Mouse (Mus musculus) frontal cortex, adult 2 months (tissue): ENCODE results near the gene Tns4. TPM values are rescaled to one million over a fixed set of nuclear protein-coding genes. Genes with fewer than 3 reads are reported as not detected.

Experiments
- DNase-seq, 2 experiments: peaks; one replicate each; pipeline ENCODE4 v3.0.0; 2022; ENCODE audit warnings: low spot score in 1 of 2; ENCODE audit errors: extremely low spot score in 1 of 2
- polyA plus RNA-seq: library from polyadenylated mRNA; depleted of rRNA; stranded (reverse); fragments of >200 nt; gene quantifications from 2 replicates; pipeline ENCODE4 v1.2.3, GENCODE M21; 2012

Gene Tns4
- polyA plus RNA-seq, 1 experiment, result 0.34 TPM

DNA sequence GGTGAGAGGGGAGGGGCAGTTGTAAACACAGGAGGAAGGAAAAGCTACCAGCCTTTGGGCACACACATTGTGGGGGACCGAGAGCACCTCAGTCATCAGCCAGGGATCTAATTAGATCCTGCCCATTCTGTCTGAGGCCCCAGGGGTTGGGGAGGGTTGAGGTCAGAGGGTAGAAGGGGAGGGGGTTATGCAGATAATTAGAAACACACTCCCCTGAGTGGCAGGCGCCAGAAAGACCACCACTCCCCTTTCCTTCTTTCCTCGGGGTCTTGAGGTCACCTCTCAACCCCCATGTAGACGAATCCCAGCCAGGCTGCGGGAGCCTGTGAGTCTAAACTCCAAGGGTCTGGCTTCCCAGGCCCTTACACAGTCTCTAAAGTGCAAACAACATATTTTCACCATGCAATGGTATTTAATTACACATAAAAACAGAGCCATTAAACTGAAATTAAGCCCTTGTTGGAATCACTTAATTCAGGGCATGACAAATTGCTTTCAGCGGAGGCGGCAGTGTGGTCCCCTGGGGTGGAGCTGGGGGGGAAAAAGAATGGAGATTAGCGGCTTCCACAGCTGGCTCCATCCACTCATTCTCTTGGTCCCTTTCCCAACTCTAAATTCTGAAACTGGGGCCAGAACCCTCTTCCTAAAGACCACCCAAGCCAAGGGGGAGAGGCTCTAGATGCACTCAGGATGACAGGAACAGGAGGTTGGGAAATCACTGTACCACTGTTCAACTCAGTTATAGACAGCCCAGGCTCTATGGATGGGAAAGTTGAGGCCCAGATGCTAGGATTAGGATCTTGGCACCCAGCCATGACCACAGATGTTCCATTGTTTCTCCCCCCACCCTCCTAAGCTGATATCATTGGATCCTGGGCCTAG is 33.3 kb downstream of the Tns4 start:
- no peak for DNase-seq

DNA sequence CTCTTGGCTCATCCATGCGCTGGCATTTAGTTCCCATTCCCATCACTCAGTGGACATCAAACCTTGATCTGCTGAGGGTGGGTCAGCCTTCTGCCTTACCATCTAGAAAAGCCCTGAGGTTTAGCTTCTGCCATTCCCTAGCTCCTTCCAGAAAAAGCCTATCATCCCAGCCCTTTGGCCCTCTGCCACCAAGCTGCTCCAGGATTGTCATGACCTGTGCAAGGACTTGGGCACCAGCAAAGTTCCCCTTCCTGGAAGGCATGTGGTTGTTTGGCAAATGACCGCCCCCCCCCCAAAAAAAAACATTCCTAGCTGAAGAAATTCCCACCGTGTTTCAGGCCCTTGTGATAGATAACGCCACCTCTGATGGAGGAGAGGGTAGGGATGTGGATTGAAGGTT is 34.0 kb downstream of the Tns4 start:
- DNase-seq, result no peak

DNA sequence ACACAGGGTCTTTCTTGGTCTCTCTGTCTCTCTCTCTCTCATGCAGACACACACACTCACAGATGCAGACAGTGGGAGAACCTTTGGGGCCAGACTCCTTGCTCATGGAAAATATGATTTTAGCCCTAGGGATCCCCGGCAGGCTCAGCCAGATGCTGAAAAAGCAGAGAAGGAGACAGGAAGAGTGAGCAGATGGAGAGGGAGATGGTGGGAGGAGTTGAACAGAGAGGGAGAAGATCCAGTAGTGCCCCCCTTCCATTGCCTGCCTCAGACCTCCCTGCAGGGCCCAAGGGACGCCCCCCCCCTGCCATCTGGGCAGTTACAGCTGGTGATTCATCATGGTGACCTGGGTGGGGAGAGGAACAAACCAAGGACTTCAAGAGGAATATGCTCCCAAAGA is 41.5 kb downstream of the Tns4 start:
- DNase-seq, result peak in 1 of 2 experiments; percentile 43

DNA sequence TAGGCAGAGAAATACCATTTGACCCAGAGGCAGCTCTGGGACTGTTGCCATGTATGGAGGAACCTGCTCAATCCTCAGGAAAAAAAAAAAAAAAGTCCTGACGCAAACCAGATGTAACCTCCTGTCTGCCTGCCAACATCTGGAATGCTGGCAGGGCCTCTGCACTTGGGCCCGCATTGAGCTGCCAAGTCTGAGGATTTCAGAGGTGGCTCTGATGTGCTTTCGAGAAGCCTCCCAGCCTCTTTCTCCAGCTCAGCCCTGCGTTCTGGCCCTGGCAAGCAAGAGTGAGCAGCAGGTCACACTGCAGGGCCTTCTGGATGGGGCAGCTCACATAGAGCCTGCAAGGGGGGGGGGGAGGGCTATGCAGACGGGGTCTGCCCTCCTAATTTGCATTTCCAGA is 42.0 kb downstream of the Tns4 start:
- DNase-seq, result no peak

DNA sequence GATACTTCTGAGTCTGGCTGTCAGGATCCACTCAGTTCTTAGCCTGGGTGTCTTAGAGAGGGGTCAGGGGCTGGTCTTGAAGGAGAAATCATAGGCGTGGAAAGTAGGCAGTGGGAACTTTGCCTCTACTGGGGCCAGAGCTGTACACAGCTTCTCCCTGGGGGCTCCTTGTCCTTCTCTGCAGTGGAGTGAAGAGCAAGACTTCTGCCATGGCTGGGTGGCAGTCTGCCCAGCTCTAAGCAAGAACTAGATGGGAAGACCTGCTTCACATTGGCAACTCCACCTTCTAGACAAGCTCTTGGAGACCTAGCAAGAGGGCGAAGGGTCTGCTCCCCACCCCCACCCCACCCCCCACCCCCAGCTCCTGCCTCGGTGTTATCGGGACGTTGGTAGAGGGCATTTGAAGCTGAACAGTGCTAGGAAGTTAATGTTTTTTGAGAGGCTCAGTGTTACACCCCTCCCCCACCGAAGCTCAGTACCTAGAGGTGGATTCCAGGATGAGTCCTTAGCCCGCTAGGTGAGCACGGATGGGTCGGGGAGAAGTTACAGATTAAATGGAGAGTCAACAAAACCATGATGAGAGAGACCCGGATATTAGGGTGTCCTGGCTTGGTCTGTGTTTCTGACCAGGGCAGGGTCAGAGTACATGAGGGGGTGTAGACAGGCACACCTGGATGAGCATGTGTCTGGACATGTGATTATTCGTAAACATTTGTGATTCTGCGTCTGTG is 43.8 kb downstream of the Tns4 start:
- DNase-seq, result no peak

DNA sequence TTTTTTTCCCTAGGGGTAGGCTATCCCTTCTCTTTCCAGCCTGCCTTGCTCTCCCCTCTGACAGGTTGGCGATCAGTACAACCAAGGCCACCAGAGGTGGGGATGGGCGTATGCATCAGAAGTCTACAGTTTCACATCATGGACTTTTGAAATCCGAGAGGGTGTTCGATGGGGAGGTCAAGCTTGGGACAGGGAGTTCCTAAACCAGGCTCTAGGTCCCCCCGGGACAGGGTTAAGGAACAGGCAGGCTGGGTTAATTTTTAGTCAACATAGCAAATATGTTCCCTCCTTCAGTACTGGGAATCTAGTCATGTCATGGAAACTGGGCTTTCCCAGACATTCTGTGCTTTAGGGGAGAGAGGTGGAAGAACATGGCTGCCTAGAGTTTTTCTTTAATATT is 44.8 kb downstream of the Tns4 start:
- DNase-seq, result no peak

DNA sequence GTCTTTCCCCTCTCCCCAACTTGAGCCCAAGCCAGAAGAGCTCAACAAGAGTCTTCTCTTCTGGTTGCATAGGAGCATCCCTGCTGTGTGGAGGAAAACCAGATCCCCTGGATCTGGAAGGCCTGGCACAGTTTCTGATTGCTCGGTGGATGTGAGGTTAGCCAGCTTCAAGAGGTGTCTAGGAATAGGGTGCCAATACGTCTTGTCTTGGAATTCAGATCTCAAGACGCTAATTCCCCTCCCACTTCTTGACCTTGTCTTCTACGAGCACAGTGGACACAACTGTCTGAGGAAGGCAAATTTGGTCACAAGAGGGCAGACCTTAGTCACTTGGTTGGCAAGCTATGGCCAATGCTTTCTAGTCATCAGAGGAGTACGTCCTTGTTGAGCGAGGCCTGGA is 45.5 kb downstream of the Tns4 start:
- DNase-seq, result no peak

DNA sequence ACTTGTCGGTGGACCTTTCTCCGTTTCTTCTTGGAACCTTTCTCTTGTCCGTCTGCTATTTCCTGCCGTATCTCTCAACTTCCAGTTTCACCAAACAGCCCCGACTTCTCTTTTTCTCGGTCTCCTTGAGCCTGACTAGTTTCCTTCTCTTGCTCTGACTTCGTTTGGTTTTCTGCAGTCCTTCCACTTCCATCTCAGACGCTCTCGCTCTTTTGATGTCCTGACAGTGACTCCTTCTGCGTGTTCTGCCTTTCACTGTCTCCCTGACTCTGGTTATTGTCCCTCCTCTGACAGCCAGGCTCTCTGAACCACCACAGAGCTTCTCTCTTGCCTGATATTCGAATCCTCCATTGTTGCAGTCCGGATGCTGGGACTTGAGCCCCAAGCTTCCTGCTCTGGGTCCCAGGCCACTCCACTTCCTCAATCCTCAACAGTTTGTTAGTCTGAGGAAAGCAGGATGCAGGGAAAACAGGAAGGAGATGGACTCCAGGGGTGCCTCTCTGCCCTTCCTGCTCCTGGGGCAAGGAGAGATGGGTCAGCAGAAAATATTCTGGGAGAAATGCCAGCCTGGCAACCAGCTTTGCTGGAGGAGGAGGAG is 46.2 kb downstream of the Tns4 start:
- no peak for DNase-seq

DNA sequence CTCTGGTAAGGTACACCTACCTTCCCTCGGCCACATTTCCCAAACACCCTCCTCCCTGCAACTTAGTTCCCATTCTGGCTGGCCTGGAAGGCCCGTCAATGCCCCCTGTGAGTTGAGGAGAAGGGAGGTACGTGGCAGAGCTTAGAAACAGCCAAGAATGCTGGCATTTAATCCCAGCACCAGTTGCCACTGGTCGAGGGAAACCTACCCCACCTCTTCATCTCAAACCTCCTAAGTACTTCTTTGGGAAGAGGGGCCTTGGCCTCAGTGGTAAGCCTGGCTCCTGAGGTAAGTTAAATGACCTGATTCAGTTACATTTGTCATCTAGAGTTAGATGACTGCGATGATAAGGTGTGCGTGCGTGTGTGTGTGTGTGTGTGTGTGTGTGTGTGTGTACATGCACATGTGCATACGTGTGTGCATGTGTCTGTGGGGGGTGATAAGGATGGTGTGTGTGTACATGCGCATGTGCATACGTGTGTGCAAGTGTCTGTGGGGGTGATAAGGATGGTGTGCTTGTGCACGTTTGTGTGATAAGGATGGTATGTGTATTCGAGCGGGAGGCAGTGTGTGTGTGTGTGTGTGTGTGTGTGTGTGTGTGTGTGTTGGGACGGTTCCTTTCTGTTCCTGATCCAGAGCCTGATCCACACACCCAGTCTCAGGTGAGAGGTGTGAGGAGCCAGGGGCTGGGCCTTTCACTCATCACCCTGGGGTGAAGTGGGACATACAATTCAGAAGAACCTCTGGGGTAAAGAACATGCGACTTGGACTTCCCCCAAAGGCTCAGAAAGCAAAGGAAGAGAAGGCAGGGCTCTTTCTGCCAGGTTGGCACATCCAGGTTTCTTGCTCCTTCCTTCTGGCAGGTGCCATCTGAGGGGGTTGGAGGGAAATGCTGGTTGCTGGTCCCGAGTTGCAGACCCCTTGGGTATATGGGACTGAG is 47.0 kb downstream of the Tns4 start:
- no peak for DNase-seq

DNA sequence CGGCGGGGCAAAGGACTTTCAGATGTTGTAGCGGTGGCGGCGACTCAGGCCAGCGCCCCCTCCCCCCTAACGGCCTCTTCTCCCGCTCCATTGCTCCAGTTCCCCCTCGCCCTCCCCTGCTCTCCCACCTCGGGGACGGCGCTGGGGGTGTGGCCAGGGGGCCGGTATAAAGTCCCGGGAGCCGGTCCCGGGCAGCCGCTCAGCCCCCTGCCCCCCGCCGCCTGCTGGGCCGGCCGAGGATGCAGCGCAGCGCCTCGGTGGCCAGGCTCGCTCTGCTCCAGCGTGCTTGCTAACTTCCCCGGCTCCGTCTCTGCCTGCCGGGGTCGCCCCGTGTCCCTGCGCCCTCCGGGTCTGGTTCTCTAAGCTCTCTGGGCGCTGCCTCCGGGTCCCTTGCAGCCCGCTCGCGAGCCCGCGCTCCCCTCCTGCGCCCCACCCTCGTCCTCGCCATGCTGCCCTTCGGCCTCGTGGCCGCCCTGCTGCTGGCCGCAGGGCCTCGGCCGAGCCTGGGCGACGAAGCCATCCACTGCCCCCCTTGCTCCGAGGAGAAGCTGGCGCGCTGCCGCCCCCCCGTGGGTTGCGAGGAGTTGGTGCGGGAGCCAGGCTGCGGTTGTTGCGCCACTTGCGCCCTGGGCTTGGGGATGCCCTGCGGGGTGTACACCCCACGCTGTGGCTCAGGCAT is 47.9 kb downstream of the Tns4 start, which contains the start of gene Igfbp4:
Gene Igfbp4, plus strand, starts transcription at position 194 of the 679 bp plus-strand sequence.
- DNase-seq, result peak in 1 of 2 experiments; percentile 52

DNA sequence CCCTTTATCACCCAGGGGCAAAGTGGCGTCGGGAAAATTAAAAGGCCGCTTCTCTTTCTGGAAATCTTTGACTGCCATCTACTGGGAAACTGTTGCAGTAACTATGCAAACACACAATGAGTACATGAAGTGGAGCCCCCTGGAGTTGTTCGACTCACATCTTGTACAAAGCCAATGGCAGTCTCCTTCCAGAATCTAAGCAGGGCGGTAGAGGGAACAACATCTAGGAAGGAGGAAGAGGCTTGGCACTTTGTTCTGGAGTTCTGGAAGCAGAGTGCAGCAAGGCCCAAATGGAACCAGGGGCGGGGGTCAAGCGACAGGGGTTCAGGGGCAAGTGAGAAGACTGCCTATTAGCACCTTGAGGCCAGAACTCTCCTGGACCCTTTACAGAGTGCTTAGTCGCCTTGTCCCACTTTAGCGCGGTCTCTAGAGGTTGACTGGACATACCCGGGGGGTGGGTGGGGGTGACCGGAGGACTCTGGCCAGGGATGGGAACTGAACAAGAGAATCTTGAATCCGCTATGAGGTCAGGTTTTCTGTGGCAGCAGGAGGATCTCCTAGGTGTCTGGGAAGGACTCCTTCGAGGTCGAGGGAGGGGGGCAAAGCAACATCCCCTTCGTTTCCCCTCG is 48.6 kb downstream of the Tns4 start:
- DNase-seq, result peak in 1 of 2 experiments; percentile 66

DNA sequence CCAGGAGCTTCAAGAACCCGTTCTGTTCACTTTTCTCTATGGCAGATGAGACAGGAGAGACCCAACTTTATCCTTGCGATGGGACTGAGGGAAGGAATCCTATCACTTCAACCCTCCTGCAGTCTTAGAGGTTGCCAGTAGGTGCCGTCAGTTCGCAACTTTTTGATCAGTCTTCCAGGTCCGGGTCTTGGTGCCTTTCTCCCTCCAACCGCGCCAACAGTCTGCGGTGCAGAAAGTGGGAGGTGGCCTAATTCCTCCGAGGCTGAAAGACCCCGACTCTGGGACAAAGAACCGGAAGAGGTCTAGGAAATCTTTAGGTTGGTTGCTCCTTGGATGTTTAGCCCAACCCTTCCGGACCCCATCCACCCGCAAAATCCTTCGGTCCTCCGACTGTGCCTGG is 49.3 kb downstream of the Tns4 start:
- DNase-seq, result peak; percentile 38 to 86

DNA sequence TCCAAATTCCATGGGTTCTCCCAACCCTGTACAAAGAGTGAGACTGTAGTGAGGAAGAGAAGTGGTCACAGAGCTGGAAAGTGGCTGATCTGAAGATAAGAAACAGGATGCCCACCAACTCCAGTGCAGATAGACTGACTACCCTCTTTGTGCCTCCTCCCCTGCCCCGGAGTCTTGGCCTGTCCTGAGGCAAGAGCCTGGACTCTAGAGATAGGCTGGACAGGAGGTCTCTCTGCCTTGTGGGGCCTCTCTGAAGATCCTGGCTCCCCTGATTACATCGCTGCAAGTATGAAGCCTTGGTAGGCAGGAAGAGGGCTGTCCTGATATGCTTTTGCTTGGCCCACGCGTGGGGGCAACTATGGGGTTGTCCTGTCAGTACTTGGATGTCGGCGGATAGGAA is 52.9 kb downstream of the Tns4 start:
- DNase-seq, result no peak

DNA sequence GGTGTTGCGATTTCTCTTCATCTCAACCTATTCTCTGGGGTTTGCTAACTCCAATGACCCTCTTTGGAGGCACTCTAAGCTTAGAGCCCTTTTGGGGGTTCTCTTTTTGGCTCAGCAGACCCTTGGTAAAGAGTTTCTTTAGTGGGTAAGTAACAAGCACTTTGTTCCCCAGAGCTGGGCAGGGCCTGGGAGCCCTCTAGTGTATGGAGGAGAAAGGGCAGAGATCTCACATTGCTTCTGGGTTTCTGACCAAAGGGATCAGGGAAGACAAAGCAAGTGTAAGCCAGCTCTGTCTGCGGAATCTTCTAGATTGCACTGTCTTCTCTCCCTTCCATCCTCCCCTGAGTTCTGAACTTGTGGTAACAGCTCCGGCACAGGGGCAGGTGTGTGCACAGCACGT is 53.8 kb downstream of the Tns4 start:
- DNase-seq, result no peak

DNA sequence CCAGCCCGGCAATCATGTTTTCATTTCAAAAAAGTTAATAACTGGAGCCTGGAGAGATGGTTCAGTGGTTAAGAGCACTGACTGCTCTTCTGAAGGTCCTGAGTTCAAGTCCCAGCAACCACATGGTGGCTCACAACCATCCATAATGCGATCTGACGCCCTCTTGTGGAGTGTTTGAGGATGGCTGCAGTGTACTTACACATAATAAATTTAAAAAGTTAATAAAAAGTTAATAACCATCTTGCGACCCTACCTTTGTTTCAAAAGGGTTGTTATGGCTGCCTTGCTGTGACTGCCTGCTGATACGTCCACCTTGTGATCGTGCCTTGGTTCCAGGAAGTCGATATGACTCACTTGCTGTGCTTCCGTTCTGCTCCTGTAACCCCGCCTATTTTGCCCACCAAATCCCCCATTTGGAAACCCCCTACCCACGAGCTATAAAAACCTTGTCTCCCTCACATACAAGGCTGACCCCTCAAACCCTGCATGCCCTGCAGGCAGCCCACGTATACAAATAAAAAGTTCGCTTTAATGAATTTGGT is 62.1 kb downstream of the Tns4 start:
- DNase-seq, result no peak

DNA sequence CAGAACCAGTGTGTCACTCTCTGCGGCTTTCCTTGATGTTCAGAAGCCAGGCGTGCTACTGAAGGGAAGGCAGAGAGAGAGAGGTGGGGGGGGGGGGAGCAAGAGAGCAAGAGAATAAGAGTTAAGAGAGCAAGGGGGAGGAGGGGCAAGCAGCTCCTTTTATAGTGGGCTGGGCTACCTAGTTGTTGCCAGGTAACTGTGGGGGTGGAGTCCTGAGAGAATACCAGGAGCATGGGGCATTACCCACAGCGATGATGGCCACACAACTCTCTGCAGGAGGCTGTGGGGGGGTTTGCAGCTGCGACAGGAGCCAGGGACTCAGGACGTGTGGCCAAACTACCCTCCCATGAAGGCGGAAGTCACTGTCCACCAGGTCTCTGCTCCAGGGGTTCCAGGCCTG is 63.2 kb downstream of the Tns4 start:
- DNase-seq, result no peak

DNA sequence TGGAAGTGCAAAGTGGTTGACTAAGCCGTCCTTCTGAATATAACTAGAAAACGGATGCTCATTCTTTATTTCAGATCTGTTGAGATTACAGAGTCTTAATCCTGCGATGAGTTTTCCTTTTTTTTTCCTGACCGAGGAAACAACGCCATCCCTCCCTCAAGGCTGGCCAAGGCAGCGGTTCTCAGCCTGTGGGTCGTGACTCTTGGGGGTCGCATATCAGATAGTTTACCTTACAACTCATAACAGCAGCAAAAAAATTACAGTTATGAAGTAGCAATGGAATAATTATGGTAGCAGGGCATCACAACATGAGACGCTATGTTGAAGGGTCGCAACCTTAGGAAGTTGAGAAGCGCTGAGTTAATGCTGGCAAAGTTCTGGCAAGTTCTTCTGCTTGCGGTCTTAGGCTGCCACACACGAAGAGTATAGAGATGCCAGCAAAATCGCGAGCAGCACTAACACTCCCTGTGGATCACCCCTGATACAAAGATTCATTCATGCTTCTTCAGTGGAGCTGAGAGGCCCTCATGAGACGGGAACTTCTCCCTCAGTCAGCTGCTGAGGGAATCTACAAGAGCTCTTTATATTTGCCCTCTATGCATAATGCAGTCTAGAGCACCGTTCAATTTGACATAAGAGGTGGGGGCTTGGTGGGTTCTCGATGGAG is 64.5 kb downstream of the Tns4 start:
- DNase-seq, result no peak
